Comparison of ENCODE assay signal across 19 mouse cellular contexts in genomic region chr6:65578151-65578973, GRCm38 (mm10). TPM values are rescaled to one million over a fixed set of nuclear protein-coding genes. Genes with fewer than 3 reads are reported as not detected.
DNase-seq lines count a peak whose midpoint lies in the region; ATAC-seq lines count a peak whose summit lies in the region.
"Had no signal": no experiment of that assay in that cellular context is flagged by ENCODE, and none has a peak within 500 bp of the region (broad histone marks: within the 10 kb centered on the region; RNA-seq: fewer than 3 reads in every experiment).

No protein-coding gene starts in this region.

- H3K9me3 ChIP-seq in heart, embryonic 15.5 days (replicated peaks): no peaks in the 10 kb centered on the region
- no peaks in the 10 kb centered on the region for H3K9me3 ChIP-seq in liver, embryonic 16.5 days (replicated peaks; ENCODE audit: control insufficient read depth, low read length)
- H3K9me3 ChIP-seq: forebrain, embryonic 15.5 days; hindbrain, embryonic 10.5 days had no signal

- intact Hi-C loops in gastrocnemius, postnatal 36 days (cut with DNase I): no loop called here

- H3K4me2 ChIP-seq in heart, embryonic 15.5 days: 0 out of 2 replicates have a peak overlapping the region, but pooled peaks have one; percentile 21
- H3K4me2 ChIP-seq in liver, embryonic 16.5 days (ENCODE audit: low read depth, low read length): no peak overlapping the region
- H3K4me2 ChIP-seq: forebrain, embryonic 15.5 days; midbrain, embryonic 11.5 days had no signal

- peak overlapping the region; percentile 88 for H3K27ac ChIP-seq in heart, embryonic 15.5 days
- H3K27ac ChIP-seq in liver, embryonic 16.5 days (ENCODE audit: low read length): no peak overlapping the region
- H3K27ac ChIP-seq: forebrain, embryonic 15.5 days; hindbrain, embryonic 10.5 days; layer of hippocampus, adult 2 months; stomach, postnatal 0 days had no signal

- peaks cover 15% of the 10 kb centered on the region for H3K4me1 ChIP-seq in heart, embryonic 15.5 days (replicated peaks)
- no peaks in the 10 kb centered on the region; the same call in 1 of the 2 replicates for H3K4me1 ChIP-seq in liver, embryonic 16.5 days (ENCODE audit: control insufficient read depth, low read depth, low read length)
- H3K4me1 ChIP-seq: forebrain, embryonic 15.5 days had no signal

- H3K36me3 ChIP-seq in heart, embryonic 15.5 days: no peaks in the 10 kb centered on the region
- H3K36me3 ChIP-seq in liver, embryonic 16.5 days (ENCODE audit: control insufficient read depth, insufficient read depth): no peaks in the 10 kb centered on the region
- H3K36me3 ChIP-seq: forebrain, embryonic 15.5 days; hindbrain, embryonic 10.5 days had no signal

- H3K4me3 ChIP-seq in heart, embryonic 15.5 days: no peak overlapping the region
- no peak overlapping the region for H3K4me3 ChIP-seq in liver, embryonic 16.5 days (ENCODE audit: low read depth, low read length)
- H3K4me3 ChIP-seq: forebrain, embryonic 15.5 days; hindbrain, embryonic 10.5 days; layer of hippocampus, adult 2 months had no signal

- H3K9ac ChIP-seq in heart, embryonic 15.5 days: no peak overlapping the region
- H3K9ac ChIP-seq in liver, embryonic 16.5 days (ENCODE audit: low read depth, low read length): no peak overlapping the region
- H3K9ac ChIP-seq: forebrain, embryonic 15.5 days had no signal

- 35% methylated on average over 8 of the region's 8 CpGs for WGBS in heart, embryonic 15.5 days
- 15% methylated on average over 8 of the region's 8 CpGs for WGBS in liver, embryonic 16.5 days (ENCODE audit: insufficient replicate concordance)

- DNase-seq in heart, adult 8-10 months (ENCODE audit: low spot score): peak; percentile 19
- DNase-seq in heart, adult 11 months: no peak
- peak; percentile 40 for DNase-seq in CD4-positive, CD25-positive, alpha-beta regulatory T cell, adult 2 months (ENCODE audit: low read depth, low spot score)
- DNase-seq in adrenal gland, adult 2 months: no peak
- DNase-seq in gastrocnemius, postnatal 36 days: no peak
- DNase-seq in lung, postnatal 14 days: no peak
- DNase-seq: adrenal gland, postnatal 14 days; cerebellum, adult 9-10 months; right cerebral cortex, adult 18-20 months; thymus, postnatal 25 days had no signal

- no peak for ATAC-seq in heart, embryonic 15.5 days (replicated peaks; ENCODE audit: insufficient number of reproducible peaks, insufficient read depth, low FRiP score, low read depth)
- ATAC-seq in liver, embryonic 16.5 days (ENCODE audit: low read depth): 0 out of 2 replicates have a peak, but pooled peaks have one; percentile 30
- ATAC-seq: forebrain, embryonic 15.5 days; lung, postnatal 0 days had no signal

- H3K27me3 ChIP-seq in heart, embryonic 15.5 days: no peaks in the 10 kb centered on the region
- H3K27me3 ChIP-seq in liver, embryonic 16.5 days (ENCODE audit: control insufficient read depth, insufficient read depth, low read depth, low read length): no peaks in the 10 kb centered on the region
- H3K27me3 ChIP-seq: forebrain, embryonic 15.5 days had no signal

RNA-seq across cellular contexts. Expression of gene Tnip3, which starts 53.2 kb away (rescaled TPM):
- 1 to 10 TPM; 4.1 to 4.8 (median 4.2) TPM for total RNA-seq in heart, adult 8-10 months (2022)
- polyA plus RNA-seq in heart, embryonic 15.5 days (2015; fragmentation: Nextera tagmentation; extraction: Ambion mirVana): 0.95 and 1.1 TPM in 2 replicates
- not detected in 2 replicates for polyA plus RNA-seq in liver, embryonic 16.5 days (2015; fragmentation: Nextera tagmentation; extraction: Ambion mirVana)
- total RNA-seq in adrenal gland, adult 2 months (2021): under 1 TPM; 0.40 to 0.93 TPM
- not detected in 2 replicates for polyA plus RNA-seq in adrenal gland, adult 2 months (2012; rRNA removed)
- not detected for total RNA-seq in gastrocnemius, postnatal 36 days (2021)
- total RNA-seq: layer of hippocampus, adult 2 months had no signal
- polyA plus RNA-seq: forebrain, embryonic 15.5 days; hindbrain, embryonic 10.5 days; intestine, embryonic 14.5 days had no signal

Comparison
In these comparisons a context has a peak if more than half of its experiments do, and no peak if none do; other contexts are left out.
1. DNase-seq: peak in heart, adult 8-10 months (single experiment) and CD4-positive, CD25-positive, alpha-beta regulatory T cell, adult 2 months (single experiment); none in heart, adult 11 months (single experiment), adrenal gland, adult 2 months (single experiment), gastrocnemius, postnatal 36 days (0 of 2) and lung, postnatal 14 days (single experiment).